Mouse (Mus musculus): ENCODE results near the gene Gdf5.

DNA sequence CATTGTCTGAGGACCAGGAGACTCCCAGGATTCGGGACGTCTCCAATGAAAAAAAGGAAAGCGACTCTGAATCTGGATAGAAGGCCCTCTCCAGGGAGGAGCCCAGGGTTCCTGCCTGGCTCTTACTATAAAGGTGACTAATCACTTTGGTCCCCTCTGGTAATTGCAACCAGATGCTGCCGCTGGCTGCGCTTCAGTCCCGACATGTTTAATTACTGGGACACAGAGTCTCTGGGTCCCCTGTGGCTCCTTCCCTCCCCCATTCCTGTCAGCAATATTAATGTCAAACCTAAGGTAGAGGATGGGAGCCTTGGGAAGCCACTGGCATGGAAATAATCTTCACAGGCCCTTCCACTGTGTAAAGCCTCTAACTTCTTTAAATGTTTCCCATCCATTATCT is 4.2 kb upstream of the Gdf5 start:
- TF ChIP-seq GATA1 (IDR thresholded peaks at IDR 0.05; ENCODE audit: borderline replicate concordance, low read length), result no peak
- no peak for TF ChIP-seq FLI1 (IDR thresholded peaks at IDR 0.05; ENCODE audit: low read length)

Data from megakaryocyte, embryonic 14.5 days (primary cell).